Mouse (Mus musculus) thymus, adult 18-20 months (tissue): ENCODE measurements around the gene Col11a2.

ENCODE experiments used
- DNase-seq, 2 experiments: peaks; one replicate each; pipeline ENCODE4 v3.0.0; 2022; ENCODE audit warnings: mixed read lengths in 2 of 2

The Col11a2 gene

GRCm38 (mm10) chr17:34072091-34072490, 32.9 kb downstream of the Col11a2 start:
- DNase-seq = no peak

DNA sequence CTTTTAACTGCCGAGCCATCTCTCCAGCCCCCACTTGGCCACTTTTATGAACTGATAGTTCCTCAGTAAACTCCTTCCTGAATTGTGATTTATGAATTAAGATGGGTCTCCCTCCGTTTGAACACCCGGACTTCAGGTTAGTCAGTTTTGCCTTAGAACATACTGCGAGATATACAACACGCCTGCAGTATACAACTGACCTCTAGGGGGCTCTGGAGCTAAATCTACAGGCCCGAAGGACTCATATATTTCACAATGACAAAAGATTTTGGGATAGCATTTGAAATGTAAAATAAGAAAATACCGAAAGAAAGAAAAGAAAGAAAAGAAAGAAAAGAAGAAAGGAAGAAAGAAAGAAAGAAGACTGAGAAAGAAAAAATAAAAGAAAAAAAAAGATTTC, 36.0 kb downstream of the Col11a2 start:
- DNase-seq = peak in 1 of 2 experiments; percentile 38

DNA sequence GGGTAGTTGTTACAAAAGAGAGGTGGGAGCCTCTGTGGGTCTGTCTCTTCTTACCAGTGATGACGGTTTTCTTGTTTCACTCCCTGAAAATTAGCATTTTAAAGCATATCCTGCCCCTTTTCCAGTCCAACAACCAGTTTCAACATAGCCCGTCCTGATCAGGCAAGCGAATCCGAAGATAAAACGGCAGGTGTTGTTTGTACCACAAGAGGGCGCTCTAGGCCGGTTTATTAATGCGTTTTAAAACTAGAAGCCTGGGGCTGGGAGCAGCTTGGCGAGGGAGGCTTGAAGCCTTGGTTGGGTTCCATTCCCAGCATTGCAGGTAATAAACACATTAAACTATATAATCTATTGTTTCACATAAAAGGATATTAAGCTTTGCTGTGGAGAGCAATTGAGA, 38.3 kb downstream of the Col11a2 start:
- peak in 1 of 2 experiments; percentile 34 for DNase-seq

GRCm38 (mm10) chr17:34078148-34078547, 38.9 kb downstream of the Col11a2 start:
- no peak for DNase-seq

GRCm38 (mm10) chr17:34079002-34079401, 39.8 kb downstream of the Col11a2 start:
- no peak for DNase-seq

DNA sequence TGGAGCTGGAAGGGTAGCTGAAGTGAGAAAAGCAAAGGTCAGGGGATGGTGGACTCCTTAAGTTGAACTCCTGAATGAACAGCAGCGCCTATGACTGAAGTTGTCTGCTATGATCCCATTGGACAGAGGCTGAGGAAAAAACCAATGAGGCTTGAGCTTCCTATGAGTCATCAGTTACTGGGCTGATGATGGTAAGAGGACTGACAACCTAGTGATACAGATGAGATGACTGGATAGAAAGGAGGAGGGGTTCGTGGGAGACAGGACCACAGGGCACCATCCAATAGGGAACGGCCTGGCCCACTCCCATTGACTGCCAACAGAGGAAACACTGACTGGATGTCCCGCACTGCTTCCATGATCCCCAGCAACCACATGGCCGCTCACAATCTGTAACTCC, 40.4 kb downstream of the Col11a2 start:
- no peak for DNase-seq

GRCm38 (mm10) chr17:34083104-34083503, 43.9 kb downstream of the Col11a2 start:
- DNase-seq = no peak

- no peak for DNase-seq
Measured at GRCm38 (mm10) chr17:34087386-34087785, 48.1 kb downstream of the Col11a2 start.

DNA sequence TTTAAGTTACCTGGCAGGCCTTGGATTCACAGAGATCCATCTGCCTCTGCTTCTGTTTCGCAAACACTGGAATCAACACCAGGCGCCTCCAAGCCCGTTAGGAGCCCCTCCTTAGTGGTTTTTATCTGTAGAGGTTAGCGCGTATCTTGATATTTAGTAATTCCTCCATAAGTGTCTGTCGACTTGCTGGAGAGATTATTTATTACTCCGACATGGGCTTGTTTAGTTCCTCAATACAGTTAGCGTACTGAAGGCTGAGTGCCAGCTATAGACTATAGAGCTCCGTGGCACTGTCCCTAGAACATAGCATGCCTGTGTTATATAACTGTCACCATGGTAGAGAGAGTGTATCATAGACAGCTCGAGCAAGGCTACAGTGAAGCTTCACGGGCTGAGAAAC, 48.9 kb downstream of the Col11a2 start:
- DNase-seq = no peak

GRCm38 (mm10) chr17:34090923-34091322, 51.7 kb downstream of the Col11a2 start:
- peak; percentile 24 to 39 for DNase-seq

GRCm38 (mm10) chr17:34092197-34092875, 53.1 kb downstream of the Col11a2 start, which contains the start of gene H2-Oa:
Gene H2-Oa (plus strand): TSS chr17:34092340.
- DNase-seq = peak; percentile 37 to 66

- peak; percentile 36 to 60 for DNase-seq
Measured at GRCm38 (mm10) chr17:34093199-34093874, 54.1 kb downstream of the Col11a2 start.

DNA sequence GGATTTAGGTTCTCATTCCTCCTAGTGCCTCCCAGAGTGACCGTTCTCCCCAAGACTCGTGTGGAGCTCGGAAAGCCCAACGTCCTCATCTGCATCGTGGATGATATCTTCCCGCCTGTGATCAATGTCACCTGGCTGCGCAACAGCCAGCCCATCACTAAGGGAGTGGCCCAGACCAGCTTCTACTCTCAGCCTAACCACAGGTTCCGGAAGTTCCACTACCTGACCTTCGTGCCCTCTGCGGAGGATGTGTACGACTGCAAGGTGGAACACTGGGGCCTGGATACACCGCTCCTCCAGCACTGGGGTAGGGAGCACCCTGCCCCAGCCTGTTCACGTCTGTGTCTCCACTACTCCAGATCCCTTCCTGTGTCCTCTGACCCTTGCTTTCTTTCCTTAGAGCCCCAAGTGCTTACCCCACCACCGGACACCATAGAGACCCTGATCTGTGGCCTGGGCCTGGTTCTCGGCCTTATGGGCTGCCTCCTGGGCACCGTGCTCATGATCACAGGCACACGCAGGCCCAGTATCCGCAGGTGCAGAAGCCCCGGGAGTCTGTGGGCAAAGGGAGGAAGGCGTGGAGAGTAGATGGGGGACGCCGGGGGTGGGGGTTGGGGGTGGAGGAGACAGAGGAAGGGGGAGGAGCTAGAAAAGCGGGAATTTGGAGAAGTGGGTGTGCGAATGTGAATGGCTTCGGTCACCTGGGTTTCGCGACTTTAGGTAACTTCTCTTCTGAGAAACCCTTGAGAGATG, 55.2 kb downstream of the Col11a2 start:
- peak; percentile 40 to 50 for DNase-seq

DNA sequence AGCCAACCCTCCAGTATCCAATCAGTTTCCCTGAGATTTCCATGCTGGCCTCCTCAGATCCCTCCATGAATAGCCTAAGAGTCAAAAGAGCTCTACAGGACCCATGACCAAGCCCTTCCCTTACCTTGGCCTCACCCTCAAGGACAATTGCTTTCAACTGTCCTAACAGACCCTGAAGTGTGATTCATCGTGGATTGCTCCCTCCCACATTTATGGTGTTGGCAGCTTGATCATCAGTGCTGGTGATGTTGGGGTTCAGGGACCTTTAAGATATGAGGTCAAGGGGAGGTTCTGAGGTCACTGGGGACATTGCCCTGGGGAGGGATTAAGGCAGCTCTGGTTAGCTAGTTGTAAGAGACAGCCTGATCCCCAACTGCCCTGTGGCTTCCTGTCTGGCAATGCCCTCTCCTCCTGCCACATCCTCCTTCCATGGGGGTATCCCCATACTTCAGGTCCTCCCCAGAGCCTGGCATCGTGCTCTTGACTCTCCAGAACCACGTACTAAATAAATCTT, 57.3 kb downstream of the Col11a2 start:
- DNase-seq = no peak

DNA sequence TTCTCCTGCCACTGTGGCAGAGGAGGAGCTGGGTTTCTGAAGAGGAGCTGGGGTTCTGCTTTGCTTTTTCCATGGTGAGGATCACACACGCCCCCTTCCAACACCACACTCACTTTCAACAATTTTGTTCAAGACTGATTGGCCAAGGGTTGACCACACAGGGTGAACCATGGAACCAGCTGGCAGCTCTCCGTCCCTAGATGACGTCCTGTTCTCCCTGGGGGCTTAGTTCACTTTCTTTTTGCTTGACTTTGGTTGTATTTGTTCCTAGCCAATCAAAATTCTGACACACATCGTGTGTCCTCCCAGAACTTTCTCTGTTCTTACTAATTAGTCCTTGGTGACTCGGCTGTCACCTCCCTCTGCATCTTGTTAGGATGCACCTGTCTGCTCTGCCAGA, 58.0 kb downstream of the Col11a2 start:
- DNase-seq = no peak

DNA sequence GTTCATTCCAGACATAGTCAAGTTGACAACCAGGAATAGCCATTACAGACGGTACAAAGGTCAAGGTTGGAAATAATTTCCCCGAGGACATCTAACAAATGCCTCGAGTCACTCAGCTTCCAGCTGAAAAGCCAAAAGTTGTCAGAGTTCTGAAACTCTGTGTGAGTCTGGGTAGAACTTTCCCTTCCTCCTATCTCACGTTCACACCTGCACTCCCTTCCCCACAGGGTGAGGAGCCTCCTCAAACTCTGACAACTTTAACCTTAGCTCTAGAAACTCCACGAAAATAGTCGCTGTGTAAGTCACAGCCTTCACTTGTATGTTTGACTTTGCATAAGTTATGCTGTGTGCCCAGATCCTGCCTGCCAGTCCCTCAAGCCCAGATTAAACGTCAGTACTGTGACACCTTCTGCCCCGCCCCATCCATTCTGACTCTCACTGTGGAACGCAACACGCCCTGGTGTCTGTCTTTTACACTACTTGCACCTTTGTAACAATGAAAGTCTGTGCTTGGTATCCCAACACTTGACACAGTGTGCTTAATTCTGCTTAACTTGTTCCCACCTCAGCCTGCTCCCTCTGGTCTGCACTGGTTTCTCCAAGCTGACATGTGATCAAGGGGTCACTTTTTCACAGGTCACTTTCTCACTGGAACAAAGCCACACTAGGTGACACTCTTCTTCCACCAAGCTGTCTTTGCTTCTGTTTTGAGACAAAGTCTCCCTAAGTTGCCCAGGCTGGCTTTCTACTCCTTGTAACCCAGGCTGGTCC, 59.7 kb downstream of the Col11a2 start:
- no peak for DNase-seq

DNA sequence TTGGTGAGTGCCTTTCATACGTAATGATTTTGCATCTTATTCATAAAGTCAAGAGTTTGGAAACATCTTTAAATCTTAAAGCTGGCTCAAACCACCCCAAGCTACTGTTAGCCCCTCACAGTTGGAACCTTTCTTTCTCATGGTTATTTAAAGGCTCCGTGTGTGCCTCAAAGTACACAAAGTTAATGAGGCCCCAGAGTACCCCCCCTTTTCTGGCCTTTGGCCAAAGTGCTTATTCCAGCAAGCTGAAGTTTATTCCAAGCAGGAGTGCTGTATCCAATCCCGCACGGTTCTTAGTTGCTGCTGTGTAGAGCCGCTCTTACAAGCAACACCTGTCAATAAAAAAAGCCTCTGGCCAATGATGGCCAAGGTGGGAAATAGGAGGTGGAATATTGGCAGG, 60.3 kb downstream of the Col11a2 start:
- DNase-seq = no peak

GRCm38 (mm10) chr17:34101185-34101584, 61.9 kb downstream of the Col11a2 start:
- DNase-seq = no peak

DNA sequence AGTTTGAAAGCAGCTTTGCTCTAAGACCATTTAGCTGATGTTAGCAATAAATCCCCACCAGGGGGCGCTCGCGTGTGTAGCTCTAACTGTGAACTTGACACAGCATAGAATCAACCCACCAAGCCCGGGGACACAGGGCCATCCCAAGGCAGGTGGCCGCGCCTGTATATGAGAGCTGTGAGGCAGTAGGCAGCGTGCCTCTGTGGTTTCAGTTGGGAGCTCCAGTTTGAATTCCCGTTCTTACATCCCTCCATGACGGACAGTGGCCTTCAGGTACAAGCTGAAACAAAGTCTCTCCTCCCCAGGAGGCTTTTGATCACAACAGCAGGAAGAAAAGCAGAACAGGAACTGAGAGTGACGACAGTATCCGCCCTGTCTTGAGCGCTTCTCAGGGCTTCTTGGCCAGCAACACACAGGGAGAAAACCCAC, 62.4 kb downstream of the Col11a2 start:
- DNase-seq = peak; percentile 86 to 91

- no peak for DNase-seq
Measured at GRCm38 (mm10) chr17:34102831-34103230, 63.6 kb downstream of the Col11a2 start.

- DNase-seq = no peak
Measured at GRCm38 (mm10) chr17:34104804-34105203, 65.6 kb downstream of the Col11a2 start.

DNA sequence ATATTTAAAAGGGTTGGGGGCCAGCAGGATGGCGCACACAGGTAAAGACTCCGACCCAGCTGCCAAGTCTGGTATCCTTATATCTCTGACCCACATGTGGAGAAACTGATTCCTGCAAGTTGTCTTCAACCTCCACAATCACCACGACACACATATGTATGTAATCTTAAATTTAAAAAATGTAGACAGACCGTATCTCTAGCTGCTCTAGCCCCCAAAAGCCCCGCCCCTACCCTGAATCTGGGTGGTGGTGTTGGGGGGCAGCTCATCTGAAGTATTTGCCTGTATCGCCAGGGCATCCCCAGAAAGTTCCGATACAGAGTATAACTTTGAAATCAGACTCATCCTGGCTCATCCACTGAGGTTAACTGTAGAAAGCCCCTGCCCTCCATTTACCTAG, 67.3 kb downstream of the Col11a2 start:
- no peak for DNase-seq
